Mouse (Mus musculus) ES-E14 (cell line): ENCODE data around the gene Cby3.

ENCODE experiments used
- CHD2 ChIP-seq: IDR thresholded peaks from 2 replicates; pipeline ENCODE4 v1.6.1; 2014; ENCODE audit warnings: mild to moderate bottlenecking, low read depth, low read length, inconsistent platforms
- HCFC1 ChIP-seq: IDR thresholded peaks from 2 replicates; pipeline ENCODE4 v1.6.1; 2012; ENCODE audit warnings: low read length, inconsistent platforms, borderline replicate concordance; ENCODE audit not compliant: insufficient read depth
- MAFK ChIP-seq: IDR thresholded peaks from 2 replicates; pipeline ENCODE4 v1.6.1; 2014; ENCODE audit warnings: mild to moderate bottlenecking, low read depth, low read length, inconsistent platforms; ENCODE audit not compliant: insufficient read depth
- ZNF384 ChIP-seq: IDR thresholded peaks from 2 replicates; pipeline ENCODE4 v1.6.1; 2012; ENCODE audit warnings: low read depth, low read length, inconsistent platforms

GRCm38 (mm10) chr11:50354162-50354561 is at the start of gene Cby3:
- no peak for TF ChIP-seq ZNF384
- TF ChIP-seq HCFC1 = no peak
- no peak for TF ChIP-seq MAFK
- TF ChIP-seq CHD2 = no peak
